Mouse (Mus musculus) neutrophil, adult 5-6 weeks (primary cell): ENCODE results near the gene Atp1b2. TPM values are rescaled to one million over a fixed set of nuclear protein-coding genes. Genes with fewer than 3 reads are reported as not detected.

Experiments used
- ATAC-seq: fragments of 151-379, 151-347 bp; 2 replicates; pipeline ENCODE4 v1.8.0; 2017; ENCODE audit warnings: mild to moderate bottlenecking, moderate TSS enrichment; ENCODE audit not compliant: insufficient number of reproducible peaks, poor library complexity, low FRiP score, severe bottlenecking; ENCODE audit errors: extremely low read depth
- total RNA-seq: library from RNA; stranded (forward); fragments of 200-1000 nt; gene quantifications from 2 replicates; pipeline ENCODE4 v1.2.3, GENCODE M21; 2017

The Atp1b2 gene
- total RNA-seq, 1 experiment from 2014 or later: not detected

DNA sequence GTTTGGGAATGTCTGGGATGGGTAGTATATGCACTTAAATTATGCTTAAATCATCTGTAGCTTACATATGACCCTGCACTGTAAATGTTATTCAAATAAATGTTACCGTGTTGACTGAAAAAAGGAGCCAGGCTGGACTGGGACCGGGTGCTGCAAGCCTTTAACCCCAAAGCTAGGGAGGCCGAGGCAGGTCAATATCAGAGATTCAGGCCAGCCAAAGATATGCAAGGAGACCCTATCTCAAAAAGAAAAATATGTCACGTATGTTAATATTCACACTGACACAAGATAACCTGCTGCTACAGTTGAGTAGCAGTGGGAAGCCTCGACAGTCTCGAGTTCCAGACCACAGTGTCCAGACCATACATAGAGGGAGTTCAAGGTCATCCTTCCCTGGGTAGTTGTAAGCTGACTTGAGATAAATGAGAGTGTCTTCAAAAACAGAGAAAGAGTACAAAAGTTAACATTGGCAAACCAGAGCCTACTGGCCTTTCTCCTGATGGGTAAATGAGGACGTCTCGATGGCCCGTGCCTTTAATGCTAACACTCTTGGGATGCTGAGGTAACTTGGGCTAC is 23.4 kb downstream of the Atp1b2 start:
- ATAC-seq: no peak

DNA sequence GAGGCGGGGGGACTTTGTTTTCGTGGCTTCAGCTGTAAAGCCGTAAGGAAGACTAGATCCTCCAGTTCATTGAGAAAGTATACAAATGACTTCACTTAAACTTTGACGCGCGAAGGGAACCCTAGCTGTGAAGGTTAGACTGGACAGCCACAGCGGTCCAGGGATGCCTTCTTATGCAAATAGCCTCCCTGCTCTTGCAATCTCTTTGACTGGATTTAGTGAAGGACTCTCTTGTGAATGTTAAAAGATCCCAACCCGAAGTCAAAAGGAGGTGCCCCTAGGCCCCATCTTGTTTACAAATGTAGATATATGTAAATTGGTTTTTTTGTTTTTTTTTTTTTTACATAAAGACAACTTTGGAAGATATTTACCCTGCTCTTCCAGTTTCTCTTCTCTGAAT is 23.9 kb downstream of the Atp1b2 start:
- no peak for ATAC-seq

DNA sequence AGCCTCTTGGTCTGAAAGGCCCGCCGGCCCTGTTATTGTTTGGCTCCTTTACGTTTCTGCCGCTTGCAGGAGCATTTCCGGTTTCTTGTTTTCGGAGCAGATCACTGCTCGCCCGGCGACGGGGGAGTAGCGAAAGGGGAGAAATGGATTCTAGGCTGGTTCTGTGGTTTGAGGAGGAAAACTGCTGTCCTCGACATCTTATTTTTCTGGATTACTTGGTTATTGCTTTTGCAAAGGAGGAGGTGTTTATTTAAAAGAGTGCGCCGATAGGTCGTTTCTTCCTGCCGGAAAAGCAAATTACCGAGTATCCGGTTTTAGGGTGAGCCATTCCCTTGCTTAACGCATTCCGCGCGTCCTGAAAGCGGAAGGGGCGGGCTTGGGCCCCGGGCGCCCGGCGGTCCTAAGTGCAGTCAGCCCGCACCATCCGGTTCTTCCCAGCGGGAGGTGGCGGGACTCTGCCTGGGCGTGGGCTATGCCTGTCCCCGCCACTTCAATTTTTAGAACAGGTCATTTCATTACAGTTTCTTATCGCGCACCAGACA is 24.5 kb downstream of the Atp1b2 start:
- ATAC-seq: peak; percentile 49

DNA sequence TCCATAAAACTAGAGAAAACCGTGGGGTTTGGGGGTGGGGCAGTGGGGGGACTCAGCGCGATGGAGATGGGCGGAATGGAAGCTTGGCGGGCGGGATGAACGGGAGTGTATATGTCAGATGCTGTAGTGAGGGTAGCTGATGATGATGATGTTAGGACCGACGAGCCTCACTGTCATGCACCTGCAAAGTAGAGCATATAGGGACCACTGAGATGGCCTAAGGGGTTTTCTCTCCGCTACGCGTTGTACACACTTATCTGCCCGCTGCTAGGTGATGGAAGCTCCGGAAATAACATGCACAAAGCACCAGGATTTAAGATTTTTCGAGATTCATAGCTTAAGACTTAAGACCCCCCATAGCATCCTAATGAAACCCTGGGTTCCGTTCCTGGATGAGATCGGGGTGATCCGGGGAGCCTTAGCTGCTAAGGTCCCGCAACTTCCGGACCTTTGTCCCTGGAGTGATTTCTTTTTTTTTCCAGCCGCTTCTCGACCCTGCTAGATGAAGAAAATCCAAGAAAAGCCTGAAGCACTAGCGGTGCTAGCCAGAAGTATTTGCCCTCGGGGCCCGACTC is 25.1 kb downstream of the Atp1b2 start:
- no peak for ATAC-seq

DNA sequence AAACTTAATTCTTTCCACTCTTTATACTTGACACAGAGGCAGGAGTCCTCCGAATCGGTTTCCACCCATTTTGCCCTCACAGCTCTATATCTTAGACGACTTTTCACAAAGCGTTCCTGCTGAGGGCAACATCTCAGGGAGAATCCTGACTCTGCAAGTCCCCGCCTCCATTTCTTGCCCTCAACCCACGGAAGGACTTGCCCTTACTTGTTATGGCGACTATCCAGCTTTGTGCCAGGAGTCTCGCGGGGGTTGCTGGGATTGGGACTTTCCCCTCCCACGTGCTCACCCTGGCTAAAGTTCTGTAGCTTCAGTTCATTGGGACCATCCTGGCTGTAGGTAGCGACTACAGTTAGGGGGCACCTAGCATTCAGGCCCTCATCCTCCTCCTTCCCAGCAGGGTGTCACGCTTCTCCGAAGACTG is 25.6 kb downstream of the Atp1b2 start, which contains the start of the genes Wrap53 and Trp53:
Gene Wrap53 (minus strand): TSS at position 165 of the 424 bp plus-strand sequence.
Gene Trp53 (plus strand): TSS at position 269 of the 424 bp plus-strand sequence.
- peak; percentile 77 for ATAC-seq

DNA sequence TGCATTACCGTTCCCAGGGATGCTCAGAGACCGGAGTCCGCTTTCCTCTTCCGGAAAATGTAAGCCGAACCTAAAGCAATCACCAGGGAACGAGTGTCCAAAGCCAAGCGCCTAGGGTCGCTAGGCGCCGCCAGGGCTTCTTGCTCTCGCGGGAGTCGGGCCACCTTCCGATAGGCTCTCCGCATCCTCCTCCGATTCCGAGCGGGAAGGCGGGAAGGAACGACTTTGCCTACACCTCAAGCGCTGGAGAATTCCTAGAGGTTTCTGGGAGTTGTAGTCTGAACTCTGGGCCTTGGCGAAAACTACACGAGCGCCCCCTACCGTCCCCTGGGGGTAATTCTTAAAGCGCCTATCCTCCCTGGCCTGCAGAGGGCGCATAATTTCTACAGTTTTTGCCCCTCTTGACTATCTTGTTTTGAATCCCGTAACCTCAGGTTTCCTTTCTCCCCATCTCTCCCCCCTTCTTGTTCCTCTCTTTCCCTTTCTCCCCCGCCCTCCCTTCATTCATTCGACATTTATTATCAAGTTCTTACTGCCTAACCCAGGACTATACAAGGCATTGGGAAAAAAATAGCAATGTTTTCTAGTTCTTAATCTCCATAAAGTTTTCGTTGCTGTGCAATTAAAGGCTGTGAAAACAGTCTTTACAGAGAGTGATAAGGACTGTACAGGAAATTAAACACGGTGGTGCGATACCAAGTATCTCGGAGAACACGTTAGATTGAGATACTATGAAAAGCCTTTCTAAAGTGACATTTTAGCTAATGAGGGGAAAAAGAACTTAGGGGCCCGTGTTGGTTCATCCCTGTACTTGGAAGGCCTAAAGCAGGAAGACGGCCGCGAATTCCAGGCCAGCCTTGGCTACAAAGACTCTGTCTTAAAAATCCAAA is 26.4 kb downstream of the Atp1b2 start:
- ATAC-seq: peak; percentile 70

DNA sequence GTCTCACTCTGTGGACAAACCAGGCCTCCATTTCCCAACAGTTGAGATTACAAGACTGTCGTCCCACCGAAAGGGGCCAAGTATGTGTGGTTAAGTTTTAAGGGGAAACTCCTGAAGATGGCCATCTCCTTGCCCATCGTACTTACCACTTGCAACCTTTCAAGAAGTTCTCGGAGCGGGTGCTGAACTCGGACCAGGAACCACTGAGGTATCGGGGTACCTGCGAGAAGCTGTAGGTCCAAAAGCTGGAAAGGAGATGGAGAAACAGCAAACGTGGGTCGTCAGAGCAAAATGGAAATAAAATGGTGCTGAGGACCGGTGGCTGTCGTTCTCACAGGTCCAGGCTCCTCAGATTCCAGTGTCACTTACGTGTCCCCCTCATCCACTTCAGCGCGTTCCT is 27.4 kb downstream of the Atp1b2 start:
- no peak for ATAC-seq

DNA sequence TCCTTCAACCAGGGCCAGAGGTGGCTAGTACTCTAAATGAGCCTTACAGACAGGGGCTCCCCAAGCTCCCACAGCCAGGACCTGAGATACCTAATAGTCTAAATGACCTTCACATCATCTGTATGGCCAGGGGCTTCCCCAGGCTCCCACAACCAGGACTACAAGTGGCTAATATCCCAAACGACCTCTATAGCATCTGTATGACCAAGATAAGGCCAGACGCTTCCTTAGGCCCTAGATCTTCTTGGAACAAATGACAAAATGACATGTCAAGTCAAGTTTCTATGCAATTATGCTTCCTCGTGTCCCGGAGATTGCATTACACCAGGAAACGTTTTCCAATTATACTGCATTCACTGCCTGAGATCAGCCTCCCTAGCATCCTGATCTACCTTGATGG is 29.4 kb downstream of the Atp1b2 start:
- no peak for ATAC-seq

DNA sequence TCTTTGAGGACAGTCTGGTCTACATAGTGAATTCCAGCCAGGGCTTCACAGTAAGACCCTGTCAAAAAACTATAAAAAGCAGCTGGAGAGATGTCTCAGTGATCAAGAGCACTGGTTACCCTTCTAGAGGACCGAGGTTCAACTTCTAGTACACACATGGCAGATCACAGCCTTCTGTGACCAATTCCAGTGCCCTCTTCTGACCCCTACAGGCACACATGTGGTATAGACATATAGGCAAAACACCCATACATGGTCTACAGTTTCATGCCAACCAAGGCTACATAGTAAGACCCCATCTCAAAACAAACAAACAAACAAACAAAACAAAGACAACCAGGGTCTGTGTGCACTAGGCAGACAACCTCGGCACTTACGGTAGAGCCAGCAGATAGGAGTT is 30.5 kb downstream of the Atp1b2 start:
- ATAC-seq: no peak

DNA sequence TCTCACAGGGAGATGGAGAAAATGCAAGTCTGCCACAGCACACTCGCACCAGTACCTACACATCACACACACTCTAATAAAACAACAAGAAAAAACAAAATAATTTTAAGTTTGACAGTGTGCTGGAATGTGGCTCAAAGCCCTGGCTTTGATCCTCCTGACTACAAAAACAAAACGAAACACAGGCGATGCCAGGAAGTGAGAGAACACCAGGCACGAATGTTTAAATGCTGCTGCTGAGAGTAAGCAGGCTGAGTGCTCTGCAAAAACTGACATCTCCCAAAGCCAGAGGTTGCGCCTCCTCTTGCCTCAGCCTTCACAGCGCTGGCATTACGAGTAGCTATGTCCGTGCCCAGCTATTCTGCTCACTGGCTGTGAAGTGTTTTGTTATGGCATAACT is 40.6 kb downstream of the Atp1b2 start:
- no peak for ATAC-seq

DNA sequence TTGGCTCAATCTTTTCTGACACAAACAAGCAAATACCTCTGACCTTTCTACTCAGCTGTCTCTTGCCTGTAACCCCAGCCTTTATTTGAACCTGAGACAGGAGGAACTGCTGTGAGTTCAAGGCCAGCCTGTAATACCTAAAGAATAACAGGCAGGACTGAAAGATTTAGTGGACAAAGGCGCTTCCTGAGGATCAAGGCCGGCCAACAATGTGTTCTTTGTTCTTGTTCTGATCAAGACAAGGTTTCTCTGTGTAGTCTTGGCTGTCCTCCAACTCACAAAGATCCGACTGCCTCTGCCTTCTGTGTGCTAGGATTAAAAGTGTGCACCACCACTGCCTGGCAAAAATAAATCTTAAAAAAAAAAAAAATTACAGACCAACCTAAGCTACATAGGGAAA is 41.4 kb downstream of the Atp1b2 start:
- ATAC-seq: no peak

DNA sequence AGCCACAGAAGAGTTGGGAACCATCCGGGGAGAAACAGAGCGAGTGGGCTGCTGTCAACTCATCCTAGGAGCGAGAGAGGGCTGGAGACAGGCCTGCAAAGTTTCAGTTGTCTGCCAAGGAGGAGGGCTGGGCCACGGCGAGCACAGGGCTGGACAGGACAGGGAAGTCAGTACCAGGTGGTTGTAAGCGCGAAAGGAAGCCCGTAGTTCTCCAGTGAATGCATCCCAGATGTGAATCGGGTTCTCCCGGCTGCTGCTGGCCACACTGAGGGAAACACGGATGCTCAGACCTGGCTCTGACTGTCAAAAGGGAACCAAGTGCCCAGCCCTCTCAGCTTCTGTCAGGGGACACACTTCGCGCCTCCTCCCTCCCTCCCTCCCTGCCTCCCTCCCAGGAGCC is 42.4 kb downstream of the Atp1b2 start:
- no peak for ATAC-seq

DNA sequence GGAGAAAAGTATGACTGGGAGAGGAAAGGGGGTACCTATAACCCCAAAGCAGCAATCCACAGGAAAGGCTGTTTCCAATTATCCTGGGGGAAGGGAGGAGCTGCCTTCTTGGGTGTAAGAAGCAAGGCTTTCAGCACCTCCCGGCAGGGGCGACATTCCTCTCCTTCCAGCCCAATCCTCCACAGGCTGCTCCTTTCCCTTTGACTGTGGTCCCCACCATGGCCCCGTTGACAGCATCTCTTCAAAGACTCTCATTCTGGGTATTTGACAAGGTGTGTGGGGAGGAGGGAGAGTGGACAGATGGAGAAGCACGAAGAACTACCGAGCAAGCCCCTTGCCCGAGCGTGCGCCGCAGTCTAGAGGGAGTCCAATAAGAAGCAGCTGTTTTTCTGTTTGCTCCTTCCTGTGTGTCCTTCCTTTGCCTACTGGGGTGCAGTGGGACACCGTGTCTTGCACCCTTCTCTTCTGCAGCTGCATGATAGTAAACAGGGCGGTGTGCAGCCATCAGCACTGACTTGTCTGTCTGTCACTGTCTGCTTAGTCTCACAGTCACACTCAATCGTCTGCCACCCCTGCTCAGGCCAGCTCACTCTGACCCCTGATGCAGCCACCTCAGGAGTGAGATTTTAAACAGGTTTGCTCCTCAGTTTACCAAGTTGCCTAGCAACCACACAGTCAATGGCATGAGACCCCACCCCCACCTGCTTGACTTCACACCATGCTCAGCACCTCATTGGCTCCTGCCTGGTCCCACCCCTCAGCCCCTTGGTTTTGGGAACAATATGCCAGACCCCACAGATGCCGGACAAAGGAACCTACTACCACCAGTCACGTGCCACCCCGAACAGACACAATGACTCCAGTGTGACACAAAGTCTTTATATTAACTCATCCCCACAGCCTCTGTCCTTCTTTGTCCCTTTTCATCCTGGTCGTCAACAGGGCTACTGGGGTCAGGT is 44.6 kb downstream of the Atp1b2 start:
- ATAC-seq: no peak

DNA sequence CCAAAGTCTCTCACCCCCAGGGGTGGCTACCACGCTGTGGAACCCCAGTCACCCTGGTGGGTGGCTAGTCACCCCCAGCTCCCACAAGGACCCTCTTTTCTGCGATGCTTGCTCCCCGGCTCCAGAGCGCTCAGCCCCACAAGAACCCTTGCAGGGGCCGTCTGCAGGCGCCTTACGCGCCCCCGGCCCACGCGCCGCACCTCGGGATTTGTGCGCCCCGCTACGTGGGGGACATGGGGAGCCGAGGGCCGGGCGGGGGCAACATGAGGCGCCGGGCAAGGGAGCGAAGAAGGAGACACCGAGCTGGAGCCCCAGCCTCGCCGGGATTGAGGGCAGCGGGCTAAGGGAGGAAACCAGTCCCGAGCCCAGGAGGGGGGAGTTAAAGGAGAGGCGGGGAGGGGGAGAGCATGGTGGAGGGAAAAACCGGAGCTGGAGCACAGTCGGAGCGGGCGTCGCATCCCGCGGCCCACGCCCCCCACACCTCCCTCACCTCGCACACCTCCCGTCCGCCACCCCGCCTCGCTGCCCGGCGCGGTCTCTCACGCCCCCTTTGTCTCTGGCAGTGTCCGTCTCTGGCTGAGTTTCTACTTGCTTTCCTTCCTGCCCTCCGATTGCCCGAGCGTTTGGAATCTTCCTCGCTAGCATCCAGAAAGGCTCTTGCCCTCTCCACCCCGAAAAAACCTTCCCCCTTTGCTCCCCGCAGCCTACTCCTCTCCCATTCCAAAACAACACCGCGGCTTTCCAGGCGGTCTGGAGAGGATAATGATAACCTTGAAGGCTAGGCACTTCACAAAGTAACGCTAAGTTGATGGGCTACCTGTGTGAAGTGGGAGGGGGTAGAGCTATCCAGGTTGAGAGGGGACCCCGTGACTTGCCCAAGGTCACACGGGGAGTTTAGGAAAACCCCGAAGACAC is 45.6 kb downstream of the Atp1b2 start, which contains the start of gene Efnb3:
Gene Efnb3 (minus strand): TSS at position 355 of the 915 bp plus-strand sequence.
- ATAC-seq: no peak

DNA sequence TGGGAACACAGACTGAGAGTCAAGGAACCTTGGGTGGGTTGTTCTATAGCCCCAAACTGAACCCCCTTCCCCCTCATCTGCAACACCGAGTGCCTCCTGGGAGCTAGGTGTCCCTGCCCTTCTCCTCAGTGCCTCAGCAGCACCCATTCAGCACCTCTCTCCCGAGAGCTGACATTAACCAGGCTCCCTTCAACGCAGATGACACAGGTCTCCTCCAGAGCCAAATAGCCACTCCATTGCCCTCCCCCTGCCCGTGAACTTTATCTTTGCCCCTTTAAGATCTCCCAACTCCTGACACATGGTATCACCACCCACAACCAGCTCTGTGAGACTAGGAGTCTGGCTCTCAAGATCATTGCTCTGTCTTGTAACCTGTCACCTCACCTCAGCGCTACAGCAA is 46.6 kb downstream of the Atp1b2 start:
- no peak for ATAC-seq

DNA sequence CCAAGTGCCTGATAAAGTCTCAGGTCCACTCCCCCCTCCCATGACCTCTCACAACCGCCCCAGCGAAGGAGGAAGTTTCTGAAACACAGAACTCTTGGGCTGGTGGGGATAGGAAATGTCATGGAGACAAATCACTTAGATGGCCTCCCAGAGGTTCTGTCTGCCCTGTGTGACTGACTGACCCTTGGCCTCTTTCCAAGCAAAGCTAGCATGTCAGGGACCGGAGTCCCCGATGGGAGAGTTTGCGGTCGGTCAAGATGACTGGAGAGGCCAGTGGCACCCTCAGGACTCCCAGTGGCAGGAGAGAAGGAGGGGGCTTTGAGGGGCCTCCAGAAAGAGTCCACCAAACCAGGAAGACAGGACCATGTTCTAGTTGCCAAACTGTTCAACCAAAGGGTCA is 47.0 kb downstream of the Atp1b2 start:
- ATAC-seq: no peak

DNA sequence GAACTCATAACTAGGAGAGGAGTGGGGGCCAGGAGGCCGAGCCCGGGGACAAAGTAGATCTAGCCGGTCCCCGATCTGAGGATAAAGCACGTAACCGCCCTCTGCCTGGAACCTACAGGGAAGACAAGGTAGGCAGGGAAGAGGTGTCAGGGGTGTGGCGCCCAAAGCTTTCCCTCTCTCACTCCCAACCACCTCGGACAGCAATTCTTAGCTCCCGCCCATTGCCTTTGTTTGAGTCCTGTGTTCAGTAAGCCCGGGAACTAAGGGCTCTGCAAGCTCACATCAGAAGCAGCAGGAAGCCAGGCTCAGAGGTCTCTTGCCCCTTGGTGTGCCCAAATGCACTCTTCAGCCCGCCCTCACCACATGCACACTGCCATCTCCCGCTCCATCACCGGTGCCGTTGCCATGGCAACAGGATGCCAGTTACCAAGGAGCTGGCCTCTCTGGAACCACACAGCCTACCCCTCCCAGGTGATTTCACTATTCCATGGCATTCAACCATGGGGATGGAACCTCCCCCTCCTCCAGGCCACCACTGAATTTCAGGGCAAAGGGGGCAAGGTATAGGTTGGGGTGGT is 48.3 kb downstream of the Atp1b2 start:
- no peak for ATAC-seq
